Mouse (Mus musculus): ENCODE results near the gene Cep131.
A peak's percentile ranks its signal among the peaks of the same experiment; 100 is the strongest.

GRCm38 (mm10) chr11:120067834-120068233 lies 18.8 kb downstream of the Cep131 start:
- TF ChIP-seq CTCF (conservative IDR thresholded peaks at IDR 0.05 in 1 of 2, IDR thresholded peaks at IDR 0.05 in 1 of 2; ENCODE audit: low read depth in 2 of 2, low read length in 2 of 2) (peak in 1 of 2 experiments; percentile 17; a peak in 1 of 4 replicates), ETS1 (conservative IDR thresholded peaks at IDR 0.05; ENCODE audit: low read depth, low read length) (no peak), GABPA (IDR thresholded peaks at IDR 0.05; ENCODE audit: insufficient replicate concordance, low read depth, low read length) (no peak), POLR2A (IDR thresholded peaks at IDR 0.05; ENCODE audit: low read depth, low read length) (no peak), USF2 (conservative IDR thresholded peaks at IDR 0.05; ENCODE audit: low read depth, low read length) (no peak), POLR2AphosphoS2 (IDR thresholded peaks at IDR 0.05; ENCODE audit: low read depth, low read length) (no peak), MAX (IDR thresholded peaks at IDR 0.05; ENCODE audit: low read length) (no peak), CHD1 (IDR thresholded peaks at IDR 0.05; ENCODE audit: low read depth, low read length) (no peak), MYC (IDR thresholded peaks at IDR 0.05; ENCODE audit: low read depth, low read length) (no peak)

Measured in CH12.LX (cell line).